Mouse (Mus musculus) midbrain, postnatal 0 days (tissue): ENCODE measurements at regions not wholly inside any gene's neighbourhood (a gene's known extent, or its start where the extent isn't known, plus 50 kb on each side); places are given as distances from the start of the nearest gene placed in this dataset.

Experiments used
- ATAC-seq: fragments of 200-750 bp; cut with Nextera tagmentation; 2 replicates; pipeline ENCODE4 v1.8.0; 2017; ENCODE audit warnings: moderate number of reproducible peaks, mild to moderate bottlenecking, moderate TSS enrichment, moderate library complexity; ENCODE audit not compliant: low FRiP score
- DNase-seq: peaks from one replicate; pipeline ENCODE4 v3.0.0-alpha.2; 2015; ENCODE audit warnings: low spot score
- H3K27ac ChIP-seq: fragments of 300-500 bp; sonication (generic); 2 replicates; pipeline ENCODE4 v1.5.1; 2014; ENCODE audit warnings: low read depth, mild to moderate bottlenecking, low read length, mixed read lengths
- H3K27me3 ChIP-seq: fragments of 300-500 bp; sonication (generic); 2 replicates; pipeline ENCODE4 v1.6.1; 2014; ENCODE audit warnings: low read length, control low read depth, mixed read lengths; ENCODE audit not compliant: insufficient read depth
- H3K36me3 ChIP-seq: fragments of 300-500 bp; sonication (generic); 2 replicates; pipeline ENCODE4 v1.6.1; 2014; ENCODE audit warnings: low read length, control low read depth, mixed read lengths; ENCODE audit not compliant: insufficient read depth
- H3K4me1 ChIP-seq: fragments of 300-500 bp; sonication (generic); 2 replicates; pipeline ENCODE4 v1.6.1; 2014; ENCODE audit warnings: mild to moderate bottlenecking, control low read depth, antibody characterized with exemption, low read length, mixed read lengths; ENCODE audit not compliant: insufficient read depth
- H3K4me2 ChIP-seq: fragments of 300-500 bp; sonication (generic); 2 replicates; pipeline ENCODE4 v1.6.1; 2014; ENCODE audit warnings: low read depth, mild to moderate bottlenecking, low read length, mixed read lengths; ENCODE audit not compliant: poor library complexity, severe bottlenecking
- H3K4me3 ChIP-seq: fragments of 300-500 bp; sonication (generic); 2 replicates; pipeline ENCODE4 v1.5.1; 2014; ENCODE audit warnings: low read depth, mild to moderate bottlenecking, low read length, moderate library complexity
- H3K9ac ChIP-seq: fragments of 300-500 bp; sonication (generic); replicated peaks from 2 replicates; pipeline ENCODE4 v1.6.1; 2014; ENCODE audit warnings: mild to moderate bottlenecking, low read length, moderate library complexity, mixed read lengths; ENCODE audit not compliant: poor library complexity, severe bottlenecking
- H3K9me3 ChIP-seq: fragments of 300-500 bp; sonication (generic); 2 replicates; pipeline ENCODE4 v1.6.1; 2016; ENCODE audit warnings: low read length, control low read depth
- CTCF ChIP-seq: IDR thresholded peaks from 2 replicates; pipeline ENCODE4 v1.5.1; 2016; ENCODE audit warnings: antibody characterized with exemption, mild to moderate bottlenecking
- WGBS: fragments of 180-500 bp; shearing (Covaris S2); extraction: QIAGEN DNeasy Blood & Tissue Kit; methylation state at CpG from one replicate; pipeline ENCODE4 v1.1.7; 2014; 5-methylcytosine and 5-hydroxymethylcytosine counted together

DNA sequence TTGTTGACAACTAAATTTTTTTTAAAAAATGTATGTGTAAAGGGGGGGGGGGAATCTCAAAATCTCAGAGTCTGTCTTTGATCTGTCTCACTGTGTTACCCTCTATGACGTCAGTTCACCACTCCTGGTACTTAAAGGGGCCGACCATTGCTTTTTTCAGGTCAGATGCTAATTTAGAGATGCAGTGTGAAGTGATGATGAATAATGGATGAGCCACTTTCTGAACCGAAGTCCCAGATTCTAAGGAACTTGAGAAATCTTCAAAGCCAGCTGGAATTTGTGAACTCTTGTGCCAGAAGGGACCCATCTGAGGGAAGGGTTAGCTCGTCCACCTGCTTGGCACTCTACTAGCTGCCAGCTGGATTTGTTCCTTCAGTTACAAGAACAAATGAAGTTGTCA is 271.1 kb upstream of the Nectin3 start:
- WGBS = 9% methylated on average over 4 of the region's 4 CpGs
- ATAC-seq (0 out of 2 replicates have a peak, but pooled peaks have one; percentile 38), DNase-seq (no peak)
- Histone ChIP-seq H3K4me3 (no peak overlapping the region), H3K27me3 (no peaks in the 10 kb centered on the region), H3K36me3 (no peaks in the 10 kb centered on the region), H3K9me3 (no peaks in the 10 kb centered on the region), H3K4me1 (no peaks in the 10 kb centered on the region), H3K9ac (no peak overlapping the region), H3K27ac (no peak overlapping the region), H3K4me2 (no peak overlapping the region)
- TF ChIP-seq CTCF = no peak

DNA sequence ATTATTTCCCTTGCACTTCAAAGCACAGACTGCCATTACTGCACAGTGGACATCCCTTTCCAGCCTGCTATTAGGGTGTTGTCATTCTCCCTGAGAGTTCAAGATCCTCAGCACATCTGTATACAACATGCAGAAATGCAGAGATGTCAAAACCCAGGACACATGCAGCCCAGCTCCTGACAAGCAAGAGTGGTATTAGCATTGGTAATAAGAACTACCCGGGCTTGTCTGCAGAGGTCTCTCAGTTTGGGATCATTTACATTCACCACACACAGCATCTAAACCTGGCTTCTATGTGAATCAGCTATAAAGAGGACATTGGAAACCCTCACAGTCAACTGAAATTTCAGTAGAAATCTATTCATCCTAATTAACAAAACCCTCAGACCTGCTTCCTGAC is 270.1 kb upstream of the Nectin3 start:
- no peaks in the 10 kb centered on the region for H3K4me1 ChIP-seq
- 3% methylated on average over 1 of the region's 1 CpGs for WGBS
- H3K27ac ChIP-seq = no peak overlapping the region
- DNase-seq (no peak), ATAC-seq (no peak)
- no peaks in the 10 kb centered on the region for H3K9me3 ChIP-seq
- H3K4me3 ChIP-seq = no peak overlapping the region
- no peak for TF ChIP-seq CTCF
- no peak overlapping the region for H3K9ac ChIP-seq
- H3K36me3 ChIP-seq = no peaks in the 10 kb centered on the region
- H3K27me3 ChIP-seq = no peaks in the 10 kb centered on the region
- H3K4me2 ChIP-seq = no peak overlapping the region

DNA sequence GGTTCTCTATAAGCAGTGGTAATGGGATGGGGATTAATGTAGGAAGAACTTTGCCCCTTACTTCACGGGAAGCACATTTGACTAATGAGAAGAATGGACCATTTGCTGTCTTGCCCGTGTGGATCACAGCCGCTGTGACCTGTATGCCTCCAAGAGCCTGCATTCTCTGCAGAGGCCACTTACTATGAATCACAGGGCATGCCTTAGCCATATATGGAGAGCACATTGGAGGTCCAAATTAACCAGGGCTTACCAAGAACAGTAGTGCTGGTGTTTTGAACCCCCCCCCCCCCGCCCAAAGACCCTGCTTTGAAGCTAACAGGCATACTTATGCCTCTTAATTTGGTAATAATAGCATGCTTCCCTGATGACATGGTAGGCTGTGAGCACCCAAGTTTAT is 236.8 kb upstream of the Nectin3 start:
- Histone ChIP-seq H3K4me2 (no peak overlapping the region), H3K9ac (no peak overlapping the region), H3K9me3 (no peaks in the 10 kb centered on the region), H3K4me1 (no peaks in the 10 kb centered on the region), H3K36me3 (no peaks in the 10 kb centered on the region), H3K27ac (no peak overlapping the region), H3K4me3 (no peak overlapping the region), H3K27me3 (no peaks in the 10 kb centered on the region)
- WGBS = 86% methylated on average over 4 of the region's 4 CpGs
- no peak for TF ChIP-seq CTCF
- ATAC-seq (no peak), DNase-seq (no peak)

DNA sequence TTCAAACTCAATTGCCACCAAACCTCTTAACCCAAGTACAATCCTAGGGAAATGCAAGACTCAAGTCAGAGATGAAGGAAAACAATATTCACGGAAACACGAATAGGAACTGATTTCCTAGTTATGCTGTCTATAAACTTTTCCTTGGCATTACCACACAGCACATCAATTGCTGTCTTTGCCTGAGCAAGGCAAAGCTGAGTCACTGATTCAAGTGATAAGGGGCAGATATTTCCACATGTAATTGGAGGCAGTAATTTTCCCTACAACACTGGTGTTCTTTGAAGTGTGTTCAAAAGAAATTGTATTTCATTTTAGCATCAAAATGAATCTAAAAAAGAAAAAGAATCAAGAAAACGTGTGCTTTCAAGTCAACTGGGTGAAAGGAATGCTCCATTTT is 230.1 kb upstream of the Nectin3 start:
- Histone ChIP-seq H3K4me1 (no peaks in the 10 kb centered on the region), H3K27me3 (no peaks in the 10 kb centered on the region), H3K36me3 (no peaks in the 10 kb centered on the region), H3K27ac (no peak overlapping the region), H3K4me3 (no peak overlapping the region), H3K4me2 (no peak overlapping the region), H3K9ac (no peak overlapping the region), H3K9me3 (no peaks in the 10 kb centered on the region)
- DNase-seq (no peak), ATAC-seq (no peak)
- TF ChIP-seq CTCF = no peak
- WGBS = 79% methylated on average over 3 of the region's 3 CpGs

DNA sequence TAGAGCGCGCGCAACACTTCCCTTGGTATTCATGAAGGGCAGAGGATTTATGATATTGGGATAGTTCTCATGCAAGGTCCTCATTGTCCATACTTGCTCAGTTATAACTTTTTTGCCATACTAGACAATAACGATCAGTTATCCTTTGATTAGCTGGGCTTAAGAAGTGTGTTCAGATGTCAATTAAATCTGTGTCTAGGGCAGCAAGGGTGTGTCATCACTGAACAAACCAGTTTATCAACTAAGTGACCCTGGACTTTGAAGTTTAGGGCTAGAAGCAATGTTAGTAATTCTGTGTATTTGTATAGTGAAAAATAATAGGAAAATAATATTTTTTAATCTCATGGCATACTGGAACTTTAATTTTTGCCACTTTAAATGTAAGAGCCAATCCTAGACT is 225.3 kb upstream of the Nectin3 start:
- Histone ChIP-seq H3K9ac (no peak overlapping the region), H3K27me3 (no peaks in the 10 kb centered on the region), H3K4me3 (no peak overlapping the region), H3K36me3 (no peaks in the 10 kb centered on the region), H3K9me3 (no peaks in the 10 kb centered on the region), H3K27ac (no peak overlapping the region), H3K4me2 (no peak overlapping the region), H3K4me1 (no peaks in the 10 kb centered on the region)
- 97% methylated on average over 4 of the region's 4 CpGs for WGBS
- ATAC-seq = no peak
- DNase-seq = no peak
- TF ChIP-seq CTCF = no peak

DNA sequence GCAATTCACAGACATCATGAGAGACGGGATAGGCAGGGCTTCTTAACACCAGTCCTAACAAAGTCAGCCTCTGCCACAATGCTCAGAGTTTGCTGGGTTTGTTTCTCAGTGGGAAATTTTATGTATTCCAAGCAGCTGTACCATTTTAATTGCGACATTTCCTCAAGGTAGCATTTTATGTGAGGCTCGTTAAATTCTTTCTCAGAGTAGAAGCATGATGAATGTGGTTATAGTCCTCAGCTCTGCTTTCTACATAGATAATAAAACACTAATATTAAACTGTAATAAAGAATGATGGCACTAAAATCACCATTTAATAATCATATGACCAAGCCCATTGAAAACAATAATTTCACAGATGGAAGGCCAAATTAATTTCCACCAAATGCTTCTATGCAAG is 181.5 kb upstream of the Nectin3 start:
- no peak for DNase-seq
- no peaks in the 10 kb centered on the region for H3K4me1 ChIP-seq
- no peak overlapping the region for H3K4me3 ChIP-seq
- no peaks in the 10 kb centered on the region for H3K9me3 ChIP-seq
- H3K36me3 ChIP-seq = no peaks in the 10 kb centered on the region
- no peak overlapping the region for H3K4me2 ChIP-seq
- no peaks in the 10 kb centered on the region for H3K27me3 ChIP-seq
- no peak overlapping the region for H3K9ac ChIP-seq
- no peak for ATAC-seq
- no peak overlapping the region for H3K27ac ChIP-seq
- WGBS = 80% methylated on average over 3 of the region's 3 CpGs
- no peak for TF ChIP-seq CTCF

DNA sequence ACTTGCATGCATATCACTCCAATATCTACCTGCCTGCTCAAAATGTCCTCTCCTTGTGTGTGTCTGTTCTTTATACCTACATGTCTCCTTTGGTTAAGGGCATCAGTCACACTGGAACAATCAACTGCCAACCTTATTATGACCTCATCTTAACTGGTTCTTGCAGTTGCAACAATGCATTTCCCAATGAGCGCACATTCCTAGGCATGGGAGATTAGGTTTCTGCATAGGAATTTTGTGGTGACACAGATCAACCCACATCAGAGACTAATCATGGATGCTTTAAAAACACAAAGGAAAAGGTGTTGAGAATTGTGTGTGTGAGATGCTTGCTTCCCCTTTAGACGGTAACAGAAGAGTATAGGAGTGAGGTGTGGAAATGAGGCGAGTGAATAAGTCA is 171.3 kb upstream of the Nectin3 start:
- no peaks in the 10 kb centered on the region for H3K4me1 ChIP-seq
- no peak overlapping the region for H3K27ac ChIP-seq
- no peak overlapping the region for H3K4me3 ChIP-seq
- H3K9me3 ChIP-seq = no peaks in the 10 kb centered on the region
- DNase-seq = no peak
- ATAC-seq = no peak
- 60% methylated on average over 3 of the region's 3 CpGs for WGBS
- H3K9ac ChIP-seq = no peak overlapping the region
- H3K27me3 ChIP-seq = no peaks in the 10 kb centered on the region
- no peaks in the 10 kb centered on the region for H3K36me3 ChIP-seq
- no peak for TF ChIP-seq CTCF
- H3K4me2 ChIP-seq = no peak overlapping the region
